Mouse (Mus musculus) MEL (cell line): ENCODE measurements around the gene Olfr995. TPM values are rescaled to one million over a fixed set of nuclear protein-coding genes. Genes with fewer than 3 reads are reported as not detected.

Experiments
- DNase-seq: peaks from one replicate; pipeline ENCODE4 v3.0.0; 2011; ENCODE audit warnings: low read depth, low spot score
- H3K27ac ChIP-seq: 2 replicates; pipeline ENCODE4 v1.5.1; 2012; ENCODE audit warnings: low read depth, mild to moderate bottlenecking, control low read depth, low read length, moderate library complexity; ENCODE audit not compliant: control insufficient read depth
- H3K27me3 ChIP-seq, 2 experiments: fragments of 150-350 bp in 1 of 2; sonication (generic) in 1 of 2; 2 replicates each; pipeline ENCODE4 v1.6.1; 2012; ENCODE audit warnings: low read length in 2 of 2, mild to moderate bottlenecking in 2 of 2, improper control_type of control experiment in 1 of 2, moderate library complexity in 1 of 2; ENCODE audit not compliant: insufficient read depth in 2 of 2, control insufficient read depth in 1 of 2
- H3K36me3 ChIP-seq, 2 experiments: 2 replicates each; pipeline ENCODE4 v1.6.1; 2012 to 2014; ENCODE audit warnings: low read length in 2 of 2, improper control_type of control experiment in 1 of 2, inconsistent platforms in 1 of 2, mild to moderate bottlenecking in 1 of 2; ENCODE audit not compliant: insufficient read depth in 2 of 2, control insufficient read depth in 1 of 2
- H3K4me1 ChIP-seq, 2 experiments: fragments of 150-350 bp in 1 of 2; sonication (generic) in 1 of 2; 2 replicates each; pipeline ENCODE4 v1.6.1; 2012; ENCODE audit warnings: low read length in 2 of 2, improper control_type of control experiment in 1 of 2, mild to moderate bottlenecking in 1 of 2; ENCODE audit not compliant: insufficient read depth in 2 of 2, control insufficient read depth in 1 of 2
- H3K4me3 ChIP-seq, 2 experiments: fragments of 150-350 bp in 1 of 2; sonication (generic) in 1 of 2; 2 replicates each; pipeline ENCODE4 v1.5.1; 2012; ENCODE audit warnings: low read depth in 2 of 2, low read length in 2 of 2, mild to moderate bottlenecking in 2 of 2, moderate library complexity in 2 of 2, control low read depth in 1 of 2, improper control_type of control experiment in 1 of 2; ENCODE audit not compliant: control insufficient read depth in 1 of 2, insufficient read depth in 1 of 2
- H3K79me2 ChIP-seq: 2 replicates; pipeline ENCODE4 v1.6.1; 2012; ENCODE audit warnings: mild to moderate bottlenecking, low read length, moderate library complexity; ENCODE audit not compliant: control insufficient read depth, poor library complexity, insufficient read depth
- H3K9ac ChIP-seq: 2 replicates; pipeline ENCODE4 v1.6.1; 2012; ENCODE audit warnings: low read depth, mild to moderate bottlenecking, control low read depth, low read length, moderate library complexity; ENCODE audit not compliant: control insufficient read depth, poor library complexity, severe bottlenecking
- H3K9me3 ChIP-seq: fragments of 150-350 bp; sonication (generic); replicated peaks from 2 replicates; pipeline ENCODE4 v1.6.1; 2012; ENCODE audit warnings: mild to moderate bottlenecking, low read length, improper control_type of control experiment, moderate library complexity; ENCODE audit not compliant: insufficient read depth
- BHLHE40 ChIP-seq: IDR thresholded peaks from 2 replicates; pipeline ENCODE4 v1.6.1; 2012; ENCODE audit warnings: low read depth, mild to moderate bottlenecking, inconsistent platforms, low read length, improper control_type of control experiment, borderline replicate concordance
- CHD2 ChIP-seq: IDR thresholded peaks from 2 replicates; pipeline ENCODE4 v1.6.1; 2011; ENCODE audit warnings: low read length, improper control_type of control experiment
- E2F4 ChIP-seq: IDR thresholded peaks from 2 replicates; pipeline ENCODE4 v1.6.1; 2011; ENCODE audit warnings: low read depth, low read length, improper control_type of control experiment, borderline replicate concordance
- ELF1 ChIP-seq: IDR thresholded peaks from 2 replicates; pipeline ENCODE4 v1.6.1; 2014; ENCODE audit warnings: low read depth, mild to moderate bottlenecking, inconsistent platforms, low read length, improper control_type of control experiment, moderate library complexity
- EP300 ChIP-seq, 2 experiments: IDR thresholded peaks; 2 replicates each; pipeline ENCODE4 v1.6.1; 2011; ENCODE audit warnings: improper control_type of control experiment in 2 of 2, low read length in 2 of 2, low read depth in 1 of 2, mild to moderate bottlenecking in 1 of 2
- ETS1 ChIP-seq: IDR thresholded peaks from 2 replicates; pipeline ENCODE4 v1.6.1; 2012; ENCODE audit warnings: low read depth, mild to moderate bottlenecking, inconsistent platforms, low read length, improper control_type of control experiment, moderate library complexity
- GABPA ChIP-seq: IDR thresholded peaks from 2 replicates; pipeline ENCODE4 v1.6.1; 2012; ENCODE audit warnings: low read depth, mild to moderate bottlenecking, inconsistent platforms, low read length, improper control_type of control experiment, moderate library complexity
- MAFK ChIP-seq: IDR thresholded peaks from 2 replicates; pipeline ENCODE4 v1.6.1; 2011; ENCODE audit warnings: low read depth, mild to moderate bottlenecking, low read length, improper control_type of control experiment, borderline replicate concordance
- MEF2A ChIP-seq: IDR thresholded peaks from 2 replicates; pipeline ENCODE4 v1.6.1; 2014; ENCODE audit warnings: low read depth, mild to moderate bottlenecking, inconsistent platforms, low read length, improper control_type of control experiment; ENCODE audit not compliant: poor library complexity, insufficient replicate concordance, severe bottlenecking; ENCODE audit errors: extremely low read depth
- MXI1 ChIP-seq: IDR thresholded peaks from 2 replicates; pipeline ENCODE4 v1.6.1; 2011; ENCODE audit warnings: mild to moderate bottlenecking, low read depth, low read length, improper control_type of control experiment
- MYB ChIP-seq: IDR thresholded peaks from 2 replicates; pipeline ENCODE4 v1.6.1; 2011; ENCODE audit warnings: mild to moderate bottlenecking, low read depth, low read length, improper control_type of control experiment
- NELFE ChIP-seq: IDR thresholded peaks from 2 replicates; pipeline ENCODE4 v1.6.1; 2011; ENCODE audit warnings: low read depth, low read length, improper control_type of control experiment
- RCOR1 ChIP-seq: IDR thresholded peaks from 2 replicates; pipeline ENCODE4 v1.6.1; 2012; ENCODE audit warnings: low read depth, mild to moderate bottlenecking, inconsistent platforms, low read length, improper control_type of control experiment
- TBP ChIP-seq: IDR thresholded peaks from 2 replicates; pipeline ENCODE4 v1.8.0; 2011; ENCODE audit warnings: low read depth, low read length, improper control_type of control experiment
- TCF12 ChIP-seq: IDR thresholded peaks from 2 replicates; pipeline ENCODE4 v1.6.1; 2014; ENCODE audit warnings: low read depth, mild to moderate bottlenecking, inconsistent platforms, low read length, improper control_type of control experiment, moderate library complexity
- ZMIZ1 ChIP-seq: IDR thresholded peaks from 2 replicates; pipeline ENCODE4 v1.6.1; 2012; ENCODE audit warnings: low read depth, mild to moderate bottlenecking, inconsistent platforms, low read length, improper control_type of control experiment, moderate library complexity
- ZNF384 ChIP-seq: IDR thresholded peaks from 2 replicates; pipeline ENCODE4 v1.6.1; 2012; ENCODE audit warnings: low read depth, mild to moderate bottlenecking, inconsistent platforms, low read length, improper control_type of control experiment
- polyA plus RNA-seq, 2 experiments: library from polyadenylated mRNA; stranded (reverse) in 1 of 2; unstranded in 1 of 2; fragments of >175 nt in 1 of 2; fragments of >200 nt in 1 of 2; gene quantifications; 2 replicates each; pipeline versions ENCODE4 v1.2.1 to v1.2.4; 2012; ENCODE audit warnings: low replicate concordance in 2 of 2, low read depth in 1 of 2; ENCODE audit not compliant: insufficient read length in 2 of 2, insufficient read depth in 1 of 2, missing spikeins in 1 of 2
- total RNA-seq: library from RNA; depleted of rRNA; stranded (reverse); fragments of 300-350 nt; gene quantifications from 2 replicates; pipeline ENCODE4 v1.2.3, GENCODE M21; 2012; rRNA removed

Olfr995 gene
- total and polyA plus RNA-seq, 3 experiments = not detected

GRCm38 (mm10) chr2:85409369-85409768 lies 34.1 kb downstream of the Olfr995 start, which contains the start of gene Olfr992:
Olfr992 (minus strand) TSS chr2:85409469.
- Histone ChIP-seq H3K36me3 (no peaks in the 10 kb centered on the region), H3K4me1 (no peaks in the 10 kb centered on the region), H3K79me2 (no peaks in the 10 kb centered on the region), H3K27ac (no peak within 1 kb of the TSS), H3K9ac (no peak within 1 kb of the TSS), H3K27me3 (no peaks in the 10 kb centered on the region), H3K9me3 (no peaks in the 10 kb centered on the region), H3K4me3 (no peak within 1 kb of the TSS)
- DNase-seq = no peak
- TF ChIP-seq MAFK (no peak), E2F4 (no peak), MEF2A (no peak), ETS1 (no peak), BHLHE40 (no peak), MXI1 (no peak), TCF12 (no peak), CHD2 (no peak), ELF1 (no peak), ZNF384 (no peak), EP300 (IDR thresholded peaks at IDR 0.05; ENCODE audit: low read depth in 1 of 2, low read length in 2 of 2) (no peak), RCOR1 (no peak), GABPA (no peak), NELFE (no peak), ZMIZ1 (no peak), TBP (no peak), MYB (no peak)

Other genes starting within 250 kb of the Olfr995 start
- not detected in 2 replicates for gene Lrrc55, start 246.4 kb downstream of the Olfr995 start, total RNA-seq
- not detected for gene Lrrc55, start 246.4 kb downstream of the Olfr995 start, polyA plus RNA-seq
- not detected in 2 replicates for gene Olfr987, start 104.3 kb downstream of the Olfr995 start, total RNA-seq
- not detected for gene Olfr987, start 104.3 kb downstream of the Olfr995 start, polyA plus RNA-seq
- gene Olfr988, start 80.4 kb downstream of the Olfr995 start, total RNA-seq = not detected in 2 replicates
- gene Olfr988, start 80.4 kb downstream of the Olfr995 start, polyA plus RNA-seq = not detected
- gene Olfr992, start 34.2 kb downstream of the Olfr995 start, total RNA-seq = not detected in 2 replicates
- not detected for gene Olfr992, start 34.2 kb downstream of the Olfr995 start, polyA plus RNA-seq
- gene Olfr993, start 28.8 kb downstream of the Olfr995 start, total RNA-seq = not detected in 2 replicates
- gene Olfr993, start 28.8 kb downstream of the Olfr995 start, polyA plus RNA-seq = not detected
- not detected in 2 replicates for gene Olfr994, start 7.2 kb downstream of the Olfr995 start, total RNA-seq
- gene Olfr994, start 7.2 kb downstream of the Olfr995 start, polyA plus RNA-seq = not detected
- not detected in 2 replicates for gene 4833423E24Rik, start 75.4 kb upstream of the Olfr995 start, total RNA-seq
- not detected for gene 4833423E24Rik, start 75.4 kb upstream of the Olfr995 start, polyA plus RNA-seq
- gene Olfr996, start 135.6 kb upstream of the Olfr995 start, total RNA-seq = not detected in 2 replicates
- not detected for gene Olfr996, start 135.6 kb upstream of the Olfr995 start, polyA plus RNA-seq
- not detected in 2 replicates for gene Olfr998, start 145.3 kb upstream of the Olfr995 start, total RNA-seq
- gene Olfr998, start 145.3 kb upstream of the Olfr995 start, polyA plus RNA-seq = not detected
- gene Olfr1000, start 168.3 kb upstream of the Olfr995 start, total RNA-seq = not detected in 2 replicates
- not detected for gene Olfr1000, start 168.3 kb upstream of the Olfr995 start, polyA plus RNA-seq
- not detected in 2 replicates for gene Olfr1002, start 207.1 kb upstream of the Olfr995 start, total RNA-seq
- not detected for gene Olfr1002, start 207.1 kb upstream of the Olfr995 start, polyA plus RNA-seq
- gene Olfr154, start 220.8 kb upstream of the Olfr995 start, total RNA-seq = not detected in 2 replicates
- gene Olfr154, start 220.8 kb upstream of the Olfr995 start, polyA plus RNA-seq = not detected
- gene Olfr1006, start 235.1 kb upstream of the Olfr995 start, total RNA-seq = not detected in 2 replicates
- not detected for gene Olfr1006, start 235.1 kb upstream of the Olfr995 start, polyA plus RNA-seq
- not detected in 2 replicates for gene Olfr1008, start 245.8 kb upstream of the Olfr995 start, total RNA-seq
- not detected for gene Olfr1008, start 245.8 kb upstream of the Olfr995 start, polyA plus RNA-seq